8 mouse cellular contexts compared by ENCODE assay signal in genomic region chr2:93226606-93227595, GRCm38 (mm10). TPM values are rescaled to one million over a fixed set of nuclear protein-coding genes. Genes with fewer than 3 reads are reported as not detected.
DNase-seq lines count a peak whose midpoint lies in the region; ATAC-seq and TF ChIP-seq lines count a peak whose summit lies in the region.

No protein-coding gene starts in this region.

- POLR2A ChIA-PET in Patski (lab: Charles Lee): interaction anchor here (1.0 to 2.0 kb wide), 4 partner anchors 10 to 190 kb away, joined by 4 to 7 read pairs (median 5); partner anchors contain the start of gene Tspan18

- H3K4me1 ChIP-seq in hindbrain, embryonic 14.5 days (replicated peaks; ENCODE audit: control insufficient read depth, insufficient read depth, low read length): peaks cover 28% of the 10 kb centered on the region

- H3K4me2 ChIP-seq in hindbrain, embryonic 14.5 days (replicated peaks): peak overlapping the region; percentile 38

- in situ Hi-C loops in Patski (cut with MboI; ENCODE audit: low pct_unique_long_range_greater_than_20kb): loop anchor here (5.0 kb wide), 1 partner anchor 105 kb away; the partner anchor contains the start of gene Tspan18

- no peak overlapping the region for H3K4me3 ChIP-seq in hindbrain, embryonic 14.5 days (replicated peaks; ENCODE audit: low read length)

- no peaks in the 10 kb centered on the region for H3K9me3 ChIP-seq in hindbrain, embryonic 14.5 days (ENCODE audit: control insufficient read depth, low read length)

- no peaks in the 10 kb centered on the region; the same call in 1 of the 2 replicates for H3K36me3 ChIP-seq in hindbrain, embryonic 14.5 days (replicated peaks; ENCODE audit: control insufficient read depth, insufficient read depth)

- peak; percentile 69 for ATAC-seq in Patski
- ATAC-seq in hindbrain, embryonic 14.5 days (ENCODE audit: low FRiP score): peak; percentile 76

- DNase-seq in Patski (ENCODE audit: low read depth, low spot score): no peak
- DNase-seq in cerebellum, postnatal 10 days: peak; percentile 96 to 98
- peak; percentile 66 to 80 for DNase-seq in frontal cortex, postnatal 36 days (ENCODE audit: low spot score in 2 of 2)
- DNase-seq in hindbrain, embryonic 14.5 days (ENCODE audit: low spot score): peak; percentile 90
- peak; percentile 83 to 85 for DNase-seq in layer of hippocampus, postnatal 36 days
- DNase-seq in lung, postnatal 4 days: peak; percentile 82 to 88
- peak; percentile 65 for DNase-seq in right cerebral cortex, postnatal 25 days
- peak; percentile 81 for DNase-seq in yolk sac, embryonic 10.5 days (ENCODE audit: low spot score)

- no peak overlapping the region; the same call in 1 of the 2 replicates for H3K9ac ChIP-seq in hindbrain, embryonic 14.5 days

- no peak for TF ChIP-seq CTCF in Patski (IDR thresholded peaks at IDR 0.05)

- no peaks in the 10 kb centered on the region for H3K27me3 ChIP-seq in Patski
- no peaks in the 10 kb centered on the region for H3K27me3 ChIP-seq in hindbrain, embryonic 14.5 days (ENCODE audit: control insufficient read depth, insufficient read depth, low read length)

- CTCF ChIA-PET in Patski (lab: Charles Lee): interaction anchor here (0.7 to 5.5 kb wide), 24 partner anchors 10 to 194 kb away, joined by 3 to 47 read pairs (median 3); no protein-coding TSS in a partner anchor

- WGBS in hindbrain, embryonic 14.5 days: 5% methylated on average over 20 of the region's 20 CpGs

- H3K27ac ChIP-seq in hindbrain, embryonic 14.5 days: peak overlapping the region; percentile 72

RNA-seq across cellular contexts. Expression of gene Trp53i11, which starts 39.6 kb away (rescaled TPM):
- 37.9 TPM for polyA plus RNA-seq in Patski (2021)
- polyA plus RNA-seq in hindbrain, embryonic 14.5 days (2014; fragmentation: Nextera tagmentation; extraction: Ambion mirVana): 99.4 and 106 TPM in 2 replicates
- 10 to 100 TPM; 79.8 to 83.2 TPM for total RNA-seq in layer of hippocampus, postnatal 36 days (2021)
